Mouse (Mus musculus) thymus, adult 2 months (tissue): ENCODE measurements around the gene Stk31. TPM values are rescaled to one million over a fixed set of nuclear protein-coding genes. Genes with fewer than 3 reads are reported as not detected.

Source experiments
- DNase-seq: peaks from one replicate; pipeline ENCODE4 v3.0.0; 2021
- H3K27ac ChIP-seq: fragments of 200-500 bp; 2 replicates; pipeline ENCODE4 v1.5.1; 2012; ENCODE audit warnings: low read length, control low read depth; ENCODE audit not compliant: control insufficient read depth, insufficient read depth
- H3K27me3 ChIP-seq: fragments of 200-500 bp; 2 replicates; pipeline ENCODE4 v1.6.1; 2012; ENCODE audit warnings: mild to moderate bottlenecking, low read length, moderate library complexity, mixed read lengths; ENCODE audit not compliant: control insufficient read depth, insufficient read depth
- H3K36me3 ChIP-seq: fragments of 200-500 bp; 2 replicates; pipeline ENCODE4 v1.6.1; 2012; ENCODE audit warnings: mild to moderate bottlenecking, low read length, moderate library complexity; ENCODE audit not compliant: control insufficient read depth, insufficient read depth
- H3K4me1 ChIP-seq: fragments of 200-500 bp; replicated peaks from 2 replicates; pipeline ENCODE4 v1.6.1; 2012; ENCODE audit warnings: low read length; ENCODE audit not compliant: control insufficient read depth, insufficient read depth
- H3K4me3 ChIP-seq: fragments of 200-500 bp; 2 replicates; pipeline ENCODE4 v1.5.1; 2012; ENCODE audit warnings: mild to moderate bottlenecking, low read length, control low read depth, moderate library complexity; ENCODE audit not compliant: control insufficient read depth, insufficient read depth
- CTCF ChIP-seq: fragments of 200-500 bp; IDR thresholded peaks from 2 replicates; pipeline ENCODE4 v1.5.1; 2012; ENCODE audit warnings: mild to moderate bottlenecking, control low read depth, low read length, moderate library complexity, borderline replicate concordance; ENCODE audit not compliant: control insufficient read depth, poor library complexity, insufficient read depth; ENCODE audit errors: extremely low read depth
- POLR2A ChIP-seq: fragments of 200-500 bp; IDR thresholded peaks from 2 replicates; pipeline ENCODE4 v1.6.1; 2012; ENCODE audit warnings: mild to moderate bottlenecking, low read length, control low read depth, moderate library complexity; ENCODE audit not compliant: control insufficient read depth, poor library complexity, insufficient read depth; ENCODE audit errors: extremely low read depth
- WGBS: fragments of 180-500 bp; shearing (Covaris S2); methylation state at CpG from one replicate; pipeline ENCODE4 v1.1.7; 2018; 5-methylcytosine and 5-hydroxymethylcytosine counted together
- polyA plus RNA-seq: library from polyadenylated mRNA; depleted of rRNA; stranded (reverse); fragments of >200 nt; gene quantifications from 2 replicates; pipeline ENCODE4 v1.2.3, GENCODE M21; 2012; rRNA removed

Stk31 gene
- polyA plus RNA-seq, 1 experiment = not detected

- no peaks in the 10 kb centered on the region for H3K36me3 ChIP-seq
- H3K27ac ChIP-seq = no peak overlapping the region
- 92% methylated on average over 1 of the region's 1 CpGs for WGBS
- H3K27me3 ChIP-seq = no peaks in the 10 kb centered on the region
- DNase-seq = no peak
- H3K4me3 ChIP-seq = no peak overlapping the region
- H3K4me1 ChIP-seq = no peaks in the 10 kb centered on the region
- no peak for TF ChIP-seq CTCF
- no peak for TF ChIP-seq POLR2A
These were observed 20.6 kb downstream of the Stk31 start for GRCm38 (mm10) chr6:49415971-49416370.

DNA sequence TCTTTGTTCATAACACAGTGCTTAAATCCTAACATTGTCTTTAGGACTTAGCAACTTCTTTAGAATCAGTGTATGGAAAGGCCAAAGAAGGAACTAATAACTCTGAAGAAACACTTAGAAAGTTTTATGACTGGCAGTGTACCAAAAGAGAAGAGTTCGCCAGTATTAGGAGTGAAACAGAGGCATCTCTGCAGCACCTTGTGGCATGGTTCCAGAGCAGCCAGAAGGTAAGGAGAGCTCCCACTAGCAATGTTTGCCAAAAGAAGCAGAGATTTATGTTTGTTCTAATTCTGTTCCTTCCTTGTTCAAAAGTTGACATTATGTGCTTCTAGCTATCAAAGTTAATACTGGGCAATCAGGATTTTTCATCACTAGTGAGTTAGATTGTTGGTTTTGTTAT is 41.9 kb downstream of the Stk31 start:
- Histone ChIP-seq H3K27ac (no peak overlapping the region), H3K4me3 (no peak overlapping the region), H3K27me3 (no peaks in the 10 kb centered on the region), H3K4me1 (no peaks in the 10 kb centered on the region), H3K36me3 (no peaks in the 10 kb centered on the region)
- no peak for TF ChIP-seq POLR2A
- no peak for TF ChIP-seq CTCF
- WGBS = 82% methylated on average over 1 of the region's 1 CpGs
- DNase-seq = no peak

- 73% methylated on average over 5 of the region's 5 CpGs for WGBS
- Histone ChIP-seq H3K27ac (no peak overlapping the region), H3K4me3 (no peak overlapping the region), H3K4me1 (no peaks in the 10 kb centered on the region), H3K36me3 (no peaks in the 10 kb centered on the region), H3K27me3 (no peaks in the 10 kb centered on the region)
- TF ChIP-seq CTCF = no peak
- TF ChIP-seq POLR2A = no peak
- DNase-seq = no peak
These were observed 62.7 kb downstream of the Stk31 start for GRCm38 (mm10) chr6:49458112-49458511.

DNA sequence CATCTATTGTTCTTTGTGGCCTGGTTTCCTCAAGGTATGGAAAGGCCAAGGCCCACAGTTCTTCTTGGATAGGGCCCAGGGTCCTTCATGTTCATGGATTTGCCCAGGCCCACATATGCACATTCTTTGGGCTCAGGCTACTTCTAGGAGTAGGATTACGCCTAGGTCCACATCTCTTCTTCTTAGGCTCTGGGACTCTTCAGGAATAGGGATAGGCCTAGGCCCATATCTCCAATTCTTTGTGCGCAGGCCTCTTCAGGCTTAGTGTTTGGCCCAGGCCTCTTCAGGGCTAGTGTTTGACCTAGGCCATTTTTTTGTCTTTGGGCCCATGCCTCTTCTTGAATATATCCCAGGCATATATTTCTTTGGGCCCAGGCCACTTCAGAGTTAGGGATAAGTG is 87.8 kb downstream of the Stk31 start:
- Histone ChIP-seq H3K4me3 (no peak overlapping the region), H3K27me3 (no peaks in the 10 kb centered on the region), H3K4me1 (no peaks in the 10 kb centered on the region), H3K36me3 (no peaks in the 10 kb centered on the region), H3K27ac (no peak overlapping the region)
- DNase-seq = no peak
- no peak for TF ChIP-seq CTCF
- TF ChIP-seq POLR2A = no peak
- WGBS = 96% methylated on average over 2 of the region's 2 CpGs

DNA sequence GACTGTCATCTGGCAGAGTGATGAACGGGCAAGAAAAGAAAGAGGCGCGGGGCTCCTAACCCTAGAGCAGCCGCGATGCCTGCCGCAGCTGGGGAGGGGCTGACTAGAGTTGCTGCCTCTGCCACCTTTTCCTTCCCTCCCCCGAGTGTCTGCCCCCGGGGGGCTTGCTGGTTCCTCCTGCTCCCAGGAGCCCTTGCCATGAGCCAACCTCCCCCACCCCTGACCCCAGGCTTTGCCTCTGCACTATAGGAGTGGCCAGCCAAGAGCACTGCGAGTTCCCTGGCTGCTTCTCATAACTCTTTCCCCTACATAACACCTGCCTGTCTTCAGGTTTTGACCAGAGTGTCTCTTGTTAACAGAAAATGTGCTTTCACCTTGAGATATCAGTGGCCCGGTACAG is 96.1 kb downstream of the Stk31 start:
- no peaks in the 10 kb centered on the region for H3K27me3 ChIP-seq
- H3K4me1 ChIP-seq = no peaks in the 10 kb centered on the region
- H3K36me3 ChIP-seq = no peaks in the 10 kb centered on the region
- no peak overlapping the region for H3K4me3 ChIP-seq
- WGBS = 92% methylated on average over 10 of the region's 10 CpGs
- H3K27ac ChIP-seq = no peak overlapping the region
- no peak for TF ChIP-seq POLR2A
- no peak for TF ChIP-seq CTCF
- no peak for DNase-seq

DNA sequence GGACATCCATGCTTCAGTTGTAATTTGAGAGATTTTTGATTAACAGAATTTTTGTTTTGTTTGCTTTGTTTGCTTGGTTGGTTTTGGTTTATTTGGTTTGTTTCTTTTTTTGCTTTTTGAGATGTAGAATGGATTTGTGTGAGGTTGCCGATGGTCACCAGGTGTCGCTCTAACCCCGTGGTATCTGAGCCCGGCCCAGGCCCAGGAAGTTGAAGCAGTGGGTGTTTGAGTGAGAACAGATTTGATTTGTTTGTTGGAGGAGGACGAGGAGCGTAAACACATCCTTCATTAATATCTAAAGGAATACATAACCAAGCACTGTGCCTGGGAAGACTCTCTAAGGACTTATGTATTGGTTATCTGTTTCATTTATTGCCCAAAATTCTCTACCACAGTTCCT is 123.6 kb downstream of the Stk31 start:
- Histone ChIP-seq H3K27ac (no peak overlapping the region), H3K36me3 (no peaks in the 10 kb centered on the region), H3K27me3 (no peaks in the 10 kb centered on the region), H3K4me3 (no peak overlapping the region), H3K4me1 (no peaks in the 10 kb centered on the region)
- no peak for TF ChIP-seq POLR2A
- TF ChIP-seq CTCF = peak; percentile 67; the same call in 1 of the 2 replicates
- peak; percentile 50 for DNase-seq
- WGBS = 10% methylated on average over 6 of the region's 6 CpGs

Other genes starting within 250 kb of the Stk31 start
- gene Igf2bp3, start 180.6 kb upstream of the Stk31 start, polyA plus RNA-seq = 1.3 and 1.9 TPM in 2 replicates
- 60.9 and 69.0 TPM in 2 replicates for gene Tra2a, start 131.6 kb upstream of the Stk31 start, polyA plus RNA-seq
- gene Ccdc126, start 76.3 kb upstream of the Stk31 start, polyA plus RNA-seq = 2.9 and 3.1 TPM in 2 replicates
- gene Fam221a, start 27.9 kb upstream of the Stk31 start, polyA plus RNA-seq = 8.4 and 10.5 TPM in 2 replicates